29 mouse cellular contexts compared by ENCODE assay signal in the genomic region with DNA sequence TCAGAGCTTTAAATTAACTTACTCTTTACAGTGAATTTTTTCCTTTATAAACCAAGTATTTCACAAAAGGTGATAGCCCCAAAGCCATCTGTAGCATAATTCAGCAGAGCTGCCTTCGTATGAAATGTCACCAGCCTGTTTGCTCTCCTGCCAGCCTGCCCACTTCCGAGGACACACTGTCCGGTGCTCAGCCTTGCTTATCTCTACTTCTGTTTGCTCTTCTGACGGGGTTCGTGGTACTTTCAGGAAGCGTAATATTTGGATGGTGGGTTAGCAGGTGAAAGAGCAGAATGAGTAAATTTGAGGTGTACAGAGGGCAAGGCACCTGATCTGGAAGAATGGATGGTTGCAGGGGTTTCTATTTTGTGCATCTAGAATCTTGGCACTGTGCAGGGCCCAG. TPM values are rescaled to one million over a fixed set of nuclear protein-coding genes. Genes with fewer than 3 reads are reported as not detected.
DNase-seq lines count a peak whose midpoint lies in the region; ATAC-seq lines count a peak whose summit lies in the region.
"Had no signal": no experiment of that assay in that cellular context is flagged by ENCODE, and none has a peak within 500 bp of the region (broad histone marks: within the 10 kb centered on the region; RNA-seq: fewer than 3 reads in every experiment).

No protein-coding gene starts in this region.

- peak; percentile 41 for DNase-seq in intestine, embryonic 14.5 days (ENCODE audit: low spot score)
- DNase-seq in adrenal gland, postnatal 25 days = peak; percentile 5
- DNase-seq in liver = peak; percentile 15
- DNase-seq in left cerebral cortex, postnatal 4 days = no peak
- no peak for DNase-seq in T-cell, adult 2 months (ENCODE audit: low spot score)
- DNase-seq: B cell, adult 2 months; cerebellum, adult 9-11 months; embryo, embryonic 11 days; gastrocnemius, postnatal 36 days; heart, postnatal 10 days; kidney, postnatal 36 days; layer of hippocampus, adult 9-11 months; lung, postnatal 14 days; thymus, adult 2 months had no signal

- no peak overlapping the region for H3K27ac ChIP-seq in intestine, embryonic 14.5 days (ENCODE audit: low read depth)
- H3K27ac ChIP-seq in intestine, embryonic 16.5 days (ENCODE audit: low read length) = no peak overlapping the region
- H3K27ac ChIP-seq in liver, embryonic 16.5 days (ENCODE audit: low read length) = peak overlapping the region; percentile 57
- H3K27ac ChIP-seq: forebrain, embryonic 15.5 days; heart, embryonic 10.5 days; left cerebral cortex, adult 2 months; limb, embryonic 10.5 days; midbrain, embryonic 15.5 days had no signal

- H3K9me3 ChIP-seq in intestine, embryonic 14.5 days (ENCODE audit: control insufficient read depth, low read length) = no peaks in the 10 kb centered on the region
- no peaks in the 10 kb centered on the region for H3K9me3 ChIP-seq in intestine, embryonic 16.5 days (ENCODE audit: control insufficient read depth, low read length)
- no peaks in the 10 kb centered on the region for H3K9me3 ChIP-seq in liver, embryonic 16.5 days (replicated peaks; ENCODE audit: control insufficient read depth, low read length)
- H3K9me3 ChIP-seq: forebrain, embryonic 15.5 days; heart, embryonic 10.5 days; limb, embryonic 10.5 days had no signal

- H3K27me3 ChIP-seq in intestine, embryonic 14.5 days (replicated peaks; ENCODE audit: control insufficient read depth, insufficient read depth, low read length) = no peaks in the 10 kb centered on the region
- no peaks in the 10 kb centered on the region for H3K27me3 ChIP-seq in intestine, embryonic 16.5 days (replicated peaks; ENCODE audit: control insufficient read depth, insufficient read depth, low read length)
- H3K27me3 ChIP-seq in liver, embryonic 16.5 days (ENCODE audit: control insufficient read depth, insufficient read depth, low read depth, low read length) = no peaks in the 10 kb centered on the region
- H3K27me3 ChIP-seq: forebrain, embryonic 15.5 days; midbrain, embryonic 15.5 days had no signal

- H3K36me3 ChIP-seq in intestine, embryonic 14.5 days (ENCODE audit: control insufficient read depth, insufficient read depth, low read length) = no peaks in the 10 kb centered on the region
- H3K36me3 ChIP-seq in intestine, embryonic 16.5 days (ENCODE audit: control insufficient read depth, insufficient read depth, low read length) = no peaks in the 10 kb centered on the region
- no peaks in the 10 kb centered on the region for H3K36me3 ChIP-seq in liver, embryonic 16.5 days (ENCODE audit: control insufficient read depth, insufficient read depth)
- H3K36me3 ChIP-seq: forebrain, embryonic 15.5 days; heart, embryonic 10.5 days; limb, embryonic 10.5 days; midbrain, embryonic 15.5 days had no signal

- 62% methylated on average over 6 of the region's 6 CpGs for whole genome bisulfite sequencing in intestine, embryonic 14.5 days
- WGBS in intestine, embryonic 16.5 days = 51% methylated on average over 6 of the region's 6 CpGs
- WGBS in liver, embryonic 16.5 days (ENCODE audit: insufficient replicate concordance) = 8% methylated on average over 6 of the region's 6 CpGs

- intact Hi-C loops in left cerebral cortex, postnatal 4 days (cut with DNase I) = no loop called here

- H3K4me1 ChIP-seq in intestine, embryonic 14.5 days (replicated peaks; ENCODE audit: control insufficient read depth, insufficient read depth, low read length) = 0 out of 2 replicates have a peak, but pooled peaks cover 2% of the 10 kb centered on the region
- H3K4me1 ChIP-seq in intestine, embryonic 16.5 days (ENCODE audit: control insufficient read depth, insufficient read depth, low read length) = no peaks in the 10 kb centered on the region
- no peaks in the 10 kb centered on the region for H3K4me1 ChIP-seq in liver, embryonic 16.5 days (ENCODE audit: control insufficient read depth, low read depth, low read length)
- H3K4me1 ChIP-seq: forebrain, embryonic 15.5 days; heart, embryonic 10.5 days; limb, embryonic 10.5 days; midbrain, embryonic 15.5 days had no signal

- ATAC-seq in intestine, embryonic 14.5 days (replicated peaks; ENCODE audit: low FRiP score, low TSS enrichment, low read depth) = no peak
- ATAC-seq in intestine, embryonic 16.5 days = no peak
- peak; percentile 87 for ATAC-seq in liver, embryonic 16.5 days (ENCODE audit: low read depth)
- ATAC-seq: forebrain, embryonic 15.5 days; midbrain, embryonic 15.5 days had no signal

- H3K4me3 ChIP-seq in intestine, embryonic 14.5 days (ENCODE audit: low read depth, low read length) = no peak overlapping the region
- no peak overlapping the region for H3K4me3 ChIP-seq in intestine, embryonic 16.5 days (ENCODE audit: low read length)
- no peak overlapping the region for H3K4me3 ChIP-seq in liver, embryonic 16.5 days (ENCODE audit: low read depth, low read length)
- H3K4me3 ChIP-seq: forebrain, embryonic 15.5 days; heart, embryonic 10.5 days; left cerebral cortex, adult 2 months; limb, embryonic 10.5 days; midbrain, embryonic 15.5 days; myocyte had no signal

- H3K9ac ChIP-seq in intestine, embryonic 14.5 days (ENCODE audit: low read length) = no peak overlapping the region
- H3K9ac ChIP-seq in intestine, embryonic 16.5 days (ENCODE audit: low read depth, low read length) = no peak overlapping the region
- H3K9ac ChIP-seq in liver, embryonic 16.5 days (ENCODE audit: low read depth, low read length) = no peak overlapping the region
- H3K9ac ChIP-seq: forebrain, embryonic 15.5 days; midbrain, embryonic 15.5 days had no signal

- no peak overlapping the region for H3K4me2 ChIP-seq in intestine, embryonic 14.5 days (ENCODE audit: low read length)
- H3K4me2 ChIP-seq in intestine, embryonic 16.5 days (ENCODE audit: low read depth, low read length) = no peak overlapping the region
- H3K4me2 ChIP-seq in liver, embryonic 16.5 days (ENCODE audit: low read depth, low read length) = no peak overlapping the region
- H3K4me2 ChIP-seq: forebrain, embryonic 15.5 days; midbrain, embryonic 15.5 days had no signal

RNA-seq across cellular contexts. Expression of a gene that starts 5.6 kb away (rescaled TPM):
- not detected in 2 replicates for polyA plus RNA-seq in intestine, embryonic 14.5 days (2014; fragmentation: Nextera tagmentation; extraction: Ambion mirVana)
- not detected in 2 replicates for polyA plus RNA-seq in intestine, embryonic 16.5 days (2015; fragmentation: Nextera tagmentation; extraction: Ambion mirVana)
- total RNA-seq in adrenal gland, postnatal 25 days (2021) = not detected in 2 replicates
- 0.12 TPM in 1 of 2 replicates, not detected in the other for polyA plus RNA-seq in liver, embryonic 16.5 days (2015; fragmentation: Nextera tagmentation; extraction: Ambion mirVana)
- total RNA-seq in left cerebral cortex, postnatal 4 days (2021) = not detected
- total RNA-seq: gastrocnemius, postnatal 36 days; heart, postnatal 10 days; left cerebral cortex, adult 2 months; megakaryocyte-erythroid progenitor cell, adult 5-6 weeks had no signal
- polyA plus RNA-seq: embryonic facial prominence, embryonic 14.5 days; forebrain, embryonic 15.5 days; heart, embryonic 10.5 days; hindbrain, embryonic 11.5 days; kidney, embryonic 14.5 days; limb, embryonic 10.5 days; midbrain, embryonic 15.5 days; neural tube, embryonic 14.5 days; spleen, adult 2 months; stomach, embryonic 14.5 days had no signal

Comparison
In these comparisons a context has a peak if more than half of its experiments do, and no peak if none do; other contexts are left out.
1. DNase-seq: peak in intestine, embryonic 14.5 days (single experiment), adrenal gland, postnatal 25 days (single experiment) and liver (single experiment); none in left cerebral cortex, postnatal 4 days (single experiment) and T-cell, adult 2 months (single experiment).